Mouse (Mus musculus): ENCODE measurements around the gene Gm10203.
"Not testable (repeated sequence)": the region's sequence is repeated elsewhere in the genome, so short reads cannot be mapped to it uniquely, and the experiment has no call there.

The Gm10203 gene

DNA sequence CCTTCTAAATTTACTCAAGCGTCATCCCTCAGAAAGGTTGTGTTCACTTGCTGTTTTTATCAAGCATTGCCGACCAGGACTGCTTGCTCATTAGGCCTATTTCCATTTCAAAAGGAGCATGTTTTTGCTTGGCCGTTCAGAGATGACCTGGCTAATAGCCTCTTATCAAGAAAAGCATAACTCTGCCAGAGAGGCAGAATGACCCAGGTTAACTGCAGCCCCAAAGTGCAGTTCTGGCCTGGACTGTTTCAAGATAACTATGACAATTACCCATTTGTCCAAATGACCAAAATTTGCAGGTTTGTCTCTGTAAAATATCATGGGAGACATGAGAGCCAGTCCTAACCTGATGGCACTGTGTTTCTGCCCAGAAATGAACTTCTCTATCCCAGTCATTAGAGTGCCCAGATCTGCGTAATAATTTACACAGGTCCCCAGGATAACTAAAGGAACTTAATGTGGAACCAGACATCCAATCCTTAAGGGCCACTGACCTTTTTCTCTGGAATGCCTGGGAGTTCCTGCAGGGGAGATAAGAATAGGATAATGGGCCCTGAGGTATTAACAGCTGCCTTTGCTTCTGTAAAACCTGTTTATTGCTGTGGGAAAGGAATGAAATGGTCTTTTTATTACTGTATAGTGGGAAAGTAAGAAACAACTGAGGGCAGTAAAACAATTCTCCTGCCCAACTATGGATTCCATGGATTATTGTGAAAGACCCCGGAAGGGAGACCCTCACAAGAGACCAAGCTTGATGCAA lies 4.6 kb downstream of the Gm10203 start:
- DNase-seq (ENCODE audit: inconsistent age in 2 of 2, low spot score in 1 of 2), result peak; percentile 20 to 77

GRCm38 (mm10) chr6:149135631-149136030 lies 5.7 kb downstream of the Gm10203 start:
- no peak for DNase-seq (ENCODE audit: inconsistent age in 2 of 2, low spot score in 1 of 2)

- DNase-seq (ENCODE audit: inconsistent age in 2 of 2, low spot score in 1 of 2), result peak in 1 of 2 experiments; percentile 56
These were observed 8.0 kb downstream of the Gm10203 start for GRCm38 (mm10) chr6:149137936-149138335.

DNA sequence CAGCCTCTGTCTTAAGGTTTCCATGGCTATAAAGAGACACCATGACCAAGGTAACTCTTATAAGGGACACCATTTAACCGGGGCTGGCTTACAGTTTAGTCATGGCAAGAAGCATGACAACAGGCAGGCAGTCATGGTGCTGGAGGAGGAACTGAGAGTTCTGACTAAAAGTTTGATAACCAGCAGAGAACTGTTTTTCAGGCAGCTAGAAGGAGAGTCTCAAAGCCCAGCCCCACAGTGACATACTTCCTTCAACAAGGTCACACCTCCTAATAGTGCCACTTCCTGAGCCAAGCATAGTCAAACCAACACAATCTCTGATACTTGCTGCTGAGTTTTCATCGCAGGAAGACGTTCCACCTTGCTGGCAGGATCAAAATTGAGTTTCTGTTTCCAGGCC lies 9.0 kb downstream of the Gm10203 start:
- DNase-seq (ENCODE audit: inconsistent age in 2 of 2, low spot score in 1 of 2), result no peak

DNA sequence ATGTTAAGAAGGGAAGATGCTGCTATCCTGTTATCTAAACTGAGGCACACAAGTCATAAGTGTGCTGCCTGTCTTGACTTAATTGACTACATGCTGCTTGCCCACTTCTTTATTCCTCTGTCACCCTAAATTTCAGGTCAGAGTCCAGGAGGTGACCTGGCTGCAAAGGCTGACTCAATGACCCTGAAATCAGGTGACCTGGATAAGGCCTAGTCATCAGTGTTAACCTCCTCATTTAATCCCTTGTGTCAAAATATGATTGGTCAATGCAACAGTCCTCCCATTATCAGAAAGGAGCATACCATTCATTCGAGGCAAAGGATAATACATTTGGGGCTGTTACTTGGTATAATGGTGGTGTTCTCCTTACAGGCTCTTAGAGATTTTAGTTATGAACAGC lies 9.5 kb downstream of the Gm10203 start, which contains the start of gene Etfbkmt:
TSS of gene Etfbkmt (plus strand) at position 379 of the 400 bp plus-strand sequence.
- no peak for DNase-seq (ENCODE audit: inconsistent age in 2 of 2, low spot score in 1 of 2)

GRCm38 (mm10) chr6:149141393-149142173 lies 11.6 kb downstream of the Gm10203 start:
- DNase-seq (ENCODE audit: inconsistent age in 2 of 2, low spot score in 1 of 2), result peak; percentile 88 to 96

DNA sequence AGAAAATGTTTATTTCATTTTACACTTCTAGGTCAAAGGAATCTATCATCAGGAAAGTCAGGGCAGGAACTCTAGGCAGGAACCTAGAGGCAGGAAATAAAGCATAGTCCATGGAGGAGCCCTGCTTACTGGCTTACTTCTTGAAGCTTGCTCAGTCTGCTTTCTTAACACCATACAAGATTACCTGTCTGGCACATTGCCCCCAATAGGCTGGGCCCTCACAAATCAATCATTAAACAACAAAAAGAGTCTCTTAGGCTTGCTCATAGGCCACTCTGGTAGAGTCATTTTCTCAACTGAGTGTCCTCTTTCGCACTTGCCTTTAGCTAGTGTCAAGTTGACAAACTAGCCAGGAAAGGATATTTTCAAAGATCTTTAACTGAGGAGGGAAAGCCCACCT lies 15.2 kb downstream of the Gm10203 start:
- no peak for DNase-seq (ENCODE audit: inconsistent age in 2 of 2, low spot score in 1 of 2)

GRCm38 (mm10) chr6:149148436-149149229 lies 18.7 kb downstream of the Gm10203 start:
- DNase-seq (ENCODE audit: inconsistent age in 2 of 2, low spot score in 1 of 2), result peak; percentile 23 to 51

DNA sequence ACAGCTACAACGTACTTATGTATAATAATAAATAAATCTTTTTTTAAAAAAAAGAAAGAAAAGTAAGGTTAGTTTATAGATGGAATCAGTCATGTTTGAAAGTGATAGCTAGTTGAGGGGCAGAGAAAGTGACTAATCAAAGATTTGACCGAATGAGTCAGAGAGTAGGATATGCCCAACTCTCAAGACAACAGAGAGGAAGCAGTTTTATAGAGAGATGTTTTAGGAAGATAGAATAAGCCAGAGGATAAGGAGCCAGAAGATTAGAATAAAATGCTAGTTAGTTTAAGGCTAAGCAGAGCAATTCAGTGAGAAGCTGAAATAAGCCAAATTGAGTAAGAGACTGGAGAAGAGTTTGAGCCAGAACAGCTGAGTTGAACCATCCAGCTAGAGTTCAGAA lies 22.1 kb downstream of the Gm10203 start:
- DNase-seq (ENCODE audit: inconsistent age in 2 of 2, low spot score in 1 of 2), result no peak

- DNase-seq (ENCODE audit: inconsistent age in 2 of 2, low spot score in 1 of 2), result no peak
These were observed 23.6 kb downstream of the Gm10203 start for GRCm38 (mm10) chr6:149153473-149154115.

DNA sequence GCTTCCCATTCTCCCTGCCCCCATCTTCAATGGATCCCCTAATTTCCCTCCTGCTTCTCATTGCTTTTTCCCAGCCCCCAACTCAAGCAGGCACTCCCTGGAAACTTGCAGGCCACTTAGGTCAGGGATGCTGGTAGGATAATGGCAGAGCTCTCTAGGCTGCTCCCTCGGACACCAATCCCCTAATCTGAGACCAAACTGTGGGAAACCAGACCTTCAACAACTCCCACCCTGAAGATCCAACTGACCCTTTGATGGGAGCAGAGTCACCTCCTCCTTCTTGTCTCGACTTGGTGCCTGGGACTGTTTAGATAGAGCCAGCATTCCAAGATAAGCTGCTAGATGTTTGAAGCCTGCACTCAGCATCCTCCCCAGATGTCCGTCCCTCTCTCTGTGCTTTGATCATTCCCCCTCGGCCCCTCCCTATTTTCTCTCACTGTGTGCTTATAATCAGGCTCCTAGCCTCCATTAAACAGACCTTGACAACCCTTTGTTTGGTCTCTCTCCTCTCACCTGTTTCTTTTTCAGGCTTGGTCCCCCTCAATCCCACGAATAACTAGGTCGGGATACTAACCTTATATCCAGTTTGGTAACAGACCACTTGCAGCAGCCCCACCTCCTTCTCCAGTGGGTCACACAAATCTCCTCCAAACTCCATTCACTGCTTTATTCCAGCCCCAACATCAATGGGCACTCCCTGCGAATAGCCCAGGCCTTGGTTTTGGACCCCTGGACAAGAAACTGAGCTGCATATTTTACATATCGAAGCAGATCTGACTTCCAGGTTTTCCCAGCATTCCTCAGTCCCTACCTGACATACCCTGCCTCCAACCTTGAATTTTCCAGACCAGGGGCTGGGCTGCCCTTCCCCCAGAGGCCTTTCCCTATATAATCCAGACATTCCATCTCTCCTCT lies 24.4 kb downstream of the Gm10203 start:
- no peak for DNase-seq (ENCODE audit: inconsistent age in 2 of 2, low spot score in 1 of 2)

DNA sequence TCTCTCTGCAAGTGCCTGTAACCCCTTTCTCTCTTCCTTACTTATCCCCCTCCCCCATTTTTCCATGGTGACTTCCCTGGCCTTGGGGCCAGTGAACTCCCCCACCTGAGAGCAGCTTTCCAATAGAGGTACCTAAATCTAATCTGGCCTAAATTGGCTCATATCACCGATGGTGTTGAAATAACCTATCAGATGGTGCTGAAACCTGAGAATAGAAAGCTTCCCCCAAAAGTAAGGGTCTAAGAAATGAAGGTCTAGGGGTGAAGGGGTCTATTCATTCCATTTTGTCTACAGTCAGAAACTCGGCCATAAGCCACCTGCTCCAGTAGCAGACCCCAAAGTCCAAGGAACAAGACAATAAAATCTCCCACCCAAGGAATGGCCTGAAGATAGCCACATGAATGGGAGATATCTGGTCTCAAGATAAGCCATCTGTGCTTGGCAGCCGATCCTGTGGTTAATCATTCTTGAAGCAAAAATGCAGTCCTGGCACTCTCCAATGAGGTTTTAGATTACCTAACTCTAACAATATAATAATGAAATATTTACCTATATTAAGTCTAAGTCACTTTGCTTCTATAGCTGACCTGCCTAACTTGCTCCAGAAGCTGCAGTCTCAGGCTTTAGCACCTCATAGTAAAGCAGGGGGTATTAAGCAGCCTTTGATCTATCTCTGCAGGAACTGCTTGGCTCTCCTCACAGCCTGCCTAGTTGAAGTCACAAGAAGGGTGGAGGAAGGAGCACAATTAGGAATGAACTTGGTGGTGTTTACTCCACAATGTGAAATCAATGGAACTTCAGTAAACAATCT lies 25.3 kb downstream of the Gm10203 start:
- no peak for DNase-seq (ENCODE audit: inconsistent age in 2 of 2, low spot score in 1 of 2)

DNA sequence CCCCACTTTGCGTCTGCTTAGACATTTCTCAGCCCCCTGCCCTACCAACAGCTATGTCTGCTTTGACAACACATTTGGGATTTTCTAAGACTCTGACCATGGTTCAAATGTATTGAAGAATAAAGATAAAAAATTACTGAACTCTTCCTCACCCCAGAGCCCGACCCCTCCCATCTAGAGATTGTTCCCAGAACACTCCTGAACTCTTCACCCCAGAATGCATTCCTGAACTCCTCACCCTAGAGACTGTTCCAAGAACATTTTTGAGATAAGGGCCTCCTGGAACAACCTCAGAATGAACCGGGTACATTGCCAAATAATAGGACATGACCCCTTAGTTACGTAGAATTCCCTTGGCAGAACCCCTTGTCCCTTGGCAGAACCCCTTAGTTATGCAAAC lies 37.1 kb downstream of the Gm10203 start:
- DNase-seq (ENCODE audit: inconsistent age in 2 of 2, low spot score in 1 of 2), result peak; percentile 50 to 51

DNA sequence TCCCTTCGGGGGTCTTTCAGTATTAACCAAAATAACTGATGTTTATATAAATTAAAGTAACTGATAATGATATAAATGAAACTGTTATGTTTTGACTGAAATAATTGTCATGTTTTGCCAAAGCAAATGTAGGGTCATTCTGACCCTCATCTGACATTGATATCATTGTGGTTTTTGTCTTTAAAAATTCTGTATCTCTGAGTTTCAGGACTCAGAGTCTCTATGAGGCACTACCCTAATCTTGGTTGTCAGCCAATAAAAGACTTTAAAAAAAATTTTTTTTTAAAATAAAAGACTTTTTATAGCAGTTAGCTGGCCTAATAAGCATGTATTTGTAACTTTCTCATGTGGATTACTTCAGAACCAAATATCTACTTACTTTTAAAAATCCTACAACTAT lies 37.7 kb downstream of the Gm10203 start:
- DNase-seq (ENCODE audit: inconsistent age in 2 of 2, low spot score in 1 of 2), result no peak

GRCm38 (mm10) chr6:149168436-149168835 lies 38.5 kb downstream of the Gm10203 start:
- DNase-seq (ENCODE audit: inconsistent age in 2 of 2, low spot score in 1 of 2), result no peak

DNA sequence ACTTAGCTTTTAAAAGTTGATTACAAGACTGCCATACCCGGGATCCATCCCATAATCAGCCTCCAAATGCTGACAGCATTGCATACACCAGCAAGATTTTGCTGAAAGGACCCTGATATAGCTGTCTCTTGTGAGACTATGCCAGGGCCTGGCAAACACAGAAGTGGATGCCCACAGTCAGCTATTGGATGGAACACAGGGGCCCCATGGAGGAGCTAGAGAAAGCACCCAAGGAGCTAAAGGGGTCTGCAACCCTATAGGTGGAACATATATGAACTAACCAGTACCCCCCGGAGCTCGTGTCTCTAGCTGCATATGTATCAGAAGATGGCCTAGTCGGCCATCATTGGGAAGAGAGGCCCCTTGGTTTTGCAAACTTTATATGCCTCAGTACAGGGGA lies 40.0 kb downstream of the Gm10203 start:
- not testable (repeated sequence) for DNase-seq (ENCODE audit: inconsistent age in 2 of 2, low spot score in 1 of 2)

DNA sequence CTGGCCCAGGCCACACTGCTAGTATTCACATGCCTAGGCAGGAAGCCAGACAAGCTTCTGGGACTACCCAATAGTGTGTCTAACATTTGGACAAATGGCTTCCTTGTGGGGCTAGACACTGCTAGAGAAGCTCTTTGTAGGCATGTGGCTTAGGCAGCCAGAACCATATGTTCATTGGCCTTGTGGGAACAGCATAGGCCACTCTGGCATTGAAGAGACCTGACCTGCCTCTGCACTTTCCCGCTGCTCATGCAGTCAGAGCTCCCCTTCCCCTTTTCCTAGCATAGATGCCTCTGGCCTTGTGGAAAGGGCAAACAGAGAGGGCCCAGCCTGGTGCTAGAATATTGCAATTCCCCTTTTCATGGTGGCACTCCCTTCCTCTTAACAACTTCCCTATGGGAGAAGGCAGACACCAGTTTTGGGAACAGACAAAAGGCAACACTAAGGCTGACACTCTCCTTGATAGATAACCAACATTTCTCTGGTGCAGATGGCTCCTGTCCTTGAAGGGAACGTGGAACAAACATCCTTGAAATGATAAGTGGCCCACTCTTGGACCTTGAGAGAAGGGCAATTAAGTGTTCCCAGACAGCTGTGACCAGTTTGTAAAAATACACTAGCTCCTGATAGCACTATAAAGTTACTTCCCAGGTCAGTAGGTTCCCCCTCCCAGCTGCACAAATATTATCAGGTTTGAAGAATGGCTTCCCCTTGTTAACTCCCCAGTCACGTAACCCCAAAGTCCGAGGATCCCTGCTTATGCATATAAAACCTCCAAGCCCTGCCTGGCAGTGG lies 44.1 kb downstream of the Gm10203 start:
- peak; percentile 60 to 84 for DNase-seq (ENCODE audit: inconsistent age in 2 of 2, low spot score in 1 of 2)

GRCm38 (mm10) chr6:149174932-149175570 lies 45.1 kb downstream of the Gm10203 start:
- DNase-seq (ENCODE audit: inconsistent age in 2 of 2, low spot score in 1 of 2), result peak in 1 of 2 experiments; percentile 68

Data from adrenal gland, adult (tissue).